Mouse (Mus musculus): ENCODE results near the gene Hspa4l. TPM values are rescaled to one million over a fixed set of nuclear protein-coding genes. Genes with fewer than 3 reads are reported as not detected.

The Hspa4l gene
- polyA plus RNA-seq (2015; fragmentation: Nextera tagmentation; extraction: Ambion mirVana): 38.2 and 48.1 TPM in 2 replicates

GRCm38 (mm10) chr3:40744024-40744835 is at the start of gene Hspa4l:
Gene Hspa4l (plus strand): TSS chr3:40744495.
- peak within 1 kb of the TSS; percentile 87 for H3K27ac ChIP-seq (replicated peaks)
- peak within 1 kb of the TSS; percentile 75 for H3K4me3 ChIP-seq
- peaks cover 19% of the 10 kb centered on the region for H3K4me1 ChIP-seq
- peak within 1 kb of the TSS; percentile 67 for H3K4me2 ChIP-seq (replicated peaks)
- WGBS: 14% methylated on average over 16 of the region's 16 CpGs
- peak within 1 kb of the TSS; percentile 81 for H3K9ac ChIP-seq (replicated peaks)
- no peaks in the 10 kb centered on the region for H3K9me3 ChIP-seq
- ATAC-seq (replicated peaks): no peak
- no peaks in the 10 kb centered on the region for H3K36me3 ChIP-seq
- no peaks in the 10 kb centered on the region for H3K27me3 ChIP-seq

- Histone ChIP-seq H3K9ac (replicated peaks) (no peak overlapping the region), H3K9me3 (no peaks in the 10 kb centered on the region), H3K36me3 (peaks cover 5% of the 10 kb centered on the region), H3K27ac (replicated peaks) (no peak overlapping the region), H3K4me3 (no peak overlapping the region), H3K4me2 (replicated peaks) (no peak overlapping the region), H3K4me1 (no peaks in the 10 kb centered on the region), H3K27me3 (no peaks in the 10 kb centered on the region)
- ATAC-seq (replicated peaks): no peak
- WGBS: 100% methylated on average over 2 of the region's 2 CpGs
Observed at GRCm38 (mm10) chr3:40695162-40695561, 49.1 kb upstream of the Hspa4l start.

GRCm38 (mm10) chr3:40698834-40699233 is 45.5 kb upstream of the Hspa4l start:
- Histone ChIP-seq H3K9me3 (no peaks in the 10 kb centered on the region), H3K36me3 (peaks cover 5% of the 10 kb centered on the region), H3K9ac (replicated peaks) (no peak overlapping the region), H3K4me2 (replicated peaks) (no peak overlapping the region), H3K27me3 (no peaks in the 10 kb centered on the region), H3K27ac (replicated peaks) (no peak overlapping the region), H3K4me1 (no peaks in the 10 kb centered on the region), H3K4me3 (no peak overlapping the region)
- ATAC-seq (replicated peaks): no peak
- WGBS: 91% methylated on average over 3 of the region's 3 CpGs

GRCm38 (mm10) chr3:40704816-40705430 is 39.4 kb upstream of the Hspa4l start:
- no peaks in the 10 kb centered on the region for H3K9me3 ChIP-seq
- H3K9ac ChIP-seq (replicated peaks): no peak overlapping the region
- H3K36me3 ChIP-seq: no peaks in the 10 kb centered on the region
- no peak overlapping the region for H3K4me3 ChIP-seq
- ATAC-seq (replicated peaks): no peak
- WGBS: 89% methylated on average over 5 of the region's 5 CpGs
- no peak overlapping the region for H3K4me2 ChIP-seq (replicated peaks)
- H3K27ac ChIP-seq (replicated peaks): no peak overlapping the region
- H3K27me3 ChIP-seq: no peaks in the 10 kb centered on the region
- no peaks in the 10 kb centered on the region for H3K4me1 ChIP-seq

GRCm38 (mm10) chr3:40708655-40709054 is 35.6 kb upstream of the Hspa4l start, which contains the start of gene Slc25a31:
Gene Slc25a31 (plus strand): TSS chr3:40708855.
- H3K9me3 ChIP-seq: no peaks in the 10 kb centered on the region
- H3K4me1 ChIP-seq: no peaks in the 10 kb centered on the region
- H3K27me3 ChIP-seq: no peaks in the 10 kb centered on the region
- WGBS: 95% methylated on average over 30 of the region's 30 CpGs
- H3K9ac ChIP-seq (replicated peaks): no peak within 1 kb of the TSS
- H3K4me2 ChIP-seq (replicated peaks): no peak within 1 kb of the TSS
- ATAC-seq (replicated peaks): no peak
- no peak within 1 kb of the TSS for H3K27ac ChIP-seq (replicated peaks)
- H3K4me3 ChIP-seq: no peak within 1 kb of the TSS
- no peaks in the 10 kb centered on the region for H3K36me3 ChIP-seq

GRCm38 (mm10) chr3:40716056-40716455 is 28.2 kb upstream of the Hspa4l start:
- Histone ChIP-seq H3K9me3 (no peaks in the 10 kb centered on the region), H3K4me2 (replicated peaks) (no peak overlapping the region), H3K27ac (replicated peaks) (no peak overlapping the region), H3K4me1 (no peaks in the 10 kb centered on the region), H3K36me3 (no peaks in the 10 kb centered on the region), H3K27me3 (no peaks in the 10 kb centered on the region), H3K4me3 (no peak overlapping the region), H3K9ac (replicated peaks) (no peak overlapping the region)
- ATAC-seq (replicated peaks): no peak
- WGBS: 23% methylated on average over 1 of the region's 1 CpGs

GRCm38 (mm10) chr3:40719022-40719421 is 25.3 kb upstream of the Hspa4l start:
- Histone ChIP-seq H3K4me2 (replicated peaks) (no peak overlapping the region), H3K36me3 (no peaks in the 10 kb centered on the region), H3K27me3 (no peaks in the 10 kb centered on the region), H3K9me3 (no peaks in the 10 kb centered on the region), H3K27ac (replicated peaks) (no peak overlapping the region), H3K9ac (replicated peaks) (no peak overlapping the region), H3K4me1 (no peaks in the 10 kb centered on the region), H3K4me3 (no peak overlapping the region)
- no peak for ATAC-seq (replicated peaks)
- WGBS: 84% methylated on average over 3 of the region's 3 CpGs

GRCm38 (mm10) chr3:40738381-40738912 is 5.8 kb upstream of the Hspa4l start:
- no peak overlapping the region for H3K9ac ChIP-seq (replicated peaks)
- no peaks in the 10 kb centered on the region for H3K36me3 ChIP-seq
- no peaks in the 10 kb centered on the region for H3K27me3 ChIP-seq
- H3K9me3 ChIP-seq: no peaks in the 10 kb centered on the region
- no peak overlapping the region for H3K27ac ChIP-seq (replicated peaks)
- no peak overlapping the region for H3K4me2 ChIP-seq (replicated peaks)
- no peak for ATAC-seq (replicated peaks)
- 88% methylated on average over 6 of the region's 6 CpGs for WGBS
- no peaks in the 10 kb centered on the region for H3K4me1 ChIP-seq
- no peak overlapping the region for H3K4me3 ChIP-seq

GRCm38 (mm10) chr3:40744836-40745660 is 753 bp downstream of the Hspa4l start:
- Histone ChIP-seq H3K27me3 (no peaks in the 10 kb centered on the region), H3K4me3 (peak overlapping the region; percentile 75), H3K4me1 (peaks cover 19% of the 10 kb centered on the region), H3K36me3 (no peaks in the 10 kb centered on the region), H3K9me3 (no peaks in the 10 kb centered on the region), H3K4me2 (replicated peaks) (peak overlapping the region; percentile 67), H3K27ac (replicated peaks) (peak overlapping the region; percentile 87), H3K9ac (replicated peaks) (peak overlapping the region; percentile 81)
- peak; percentile 98 for ATAC-seq (replicated peaks)
- WGBS: 0% methylated on average over 70 of the region's 93 CpGs

GRCm38 (mm10) chr3:40745661-40746547 is 1.6 kb downstream of the Hspa4l start:
- Histone ChIP-seq H3K9me3 (no peaks in the 10 kb centered on the region), H3K36me3 (no peaks in the 10 kb centered on the region), H3K9ac (replicated peaks) (peak overlapping the region; percentile 81), H3K27me3 (no peaks in the 10 kb centered on the region), H3K4me1 (peaks cover 19% of the 10 kb centered on the region), H3K27ac (replicated peaks) (peak overlapping the region; percentile 87), H3K4me3 (peak overlapping the region; percentile 75), H3K4me2 (replicated peaks) (peak overlapping the region; percentile 67)
- ATAC-seq (replicated peaks): no peak
- under 1% methylated on average over 37 of the region's 37 CpGs for WGBS

GRCm38 (mm10) chr3:40760746-40761145 is 16.5 kb downstream of the Hspa4l start:
- Histone ChIP-seq H3K36me3 (peaks cover 42% of the 10 kb centered on the region), H3K27me3 (no peaks in the 10 kb centered on the region), H3K4me1 (no peaks in the 10 kb centered on the region), H3K9me3 (no peaks in the 10 kb centered on the region), H3K27ac (replicated peaks) (no peak overlapping the region), H3K4me3 (no peak overlapping the region), H3K9ac (replicated peaks) (no peak overlapping the region), H3K4me2 (replicated peaks) (no peak overlapping the region)
- 92% methylated on average over 3 of the region's 3 CpGs for WGBS
- no peak for ATAC-seq (replicated peaks)

All from forebrain, embryonic 15.5 days (tissue).